Mouse (Mus musculus): ENCODE data around the gene Atp1a2.

The Atp1a2 gene

GRCm38 (mm10) chr1:172297611-172298537 lies at the start of gene Atp1a2:
TSS of gene Atp1a2 (minus strand) at chr1:172298064.
- no peak for DNase-seq

GRCm38 (mm10) chr1:172347382-172347781 lies 49.5 kb upstream of the Atp1a2 start:
- DNase-seq: no peak

- DNase-seq: peak; percentile 42
Observed at GRCm38 (mm10) chr1:172346707-172347106, 48.8 kb upstream of the Atp1a2 start.

- no peak for DNase-seq
Observed at GRCm38 (mm10) chr1:172344820-172345219, 47.0 kb upstream of the Atp1a2 start.

GRCm38 (mm10) chr1:172343914-172344313 lies 46.0 kb upstream of the Atp1a2 start:
- peak; percentile 25 for DNase-seq

GRCm38 (mm10) chr1:172342729-172343128 lies 44.9 kb upstream of the Atp1a2 start:
- peak; percentile 25 for DNase-seq

- no peak for DNase-seq
Observed at GRCm38 (mm10) chr1:172341386-172341785, 43.5 kb upstream of the Atp1a2 start.

- peak; percentile 79 for DNase-seq
Observed at GRCm38 (mm10) chr1:172340729-172341321, 43.0 kb upstream of the Atp1a2 start, which contains the start of gene Kcnj10. TSS of gene Kcnj10 (plus strand) at chr1:172341210.

GRCm38 (mm10) chr1:172337411-172338185 lies 39.7 kb upstream of the Atp1a2 start:
- DNase-seq: no peak

- no peak for DNase-seq
Observed at GRCm38 (mm10) chr1:172335804-172336203, 37.9 kb upstream of the Atp1a2 start.

- peak; percentile 28 for DNase-seq
Observed at GRCm38 (mm10) chr1:172333512-172333911, 35.6 kb upstream of the Atp1a2 start.

- DNase-seq: no peak
Observed at GRCm38 (mm10) chr1:172332925-172333324, 35.1 kb upstream of the Atp1a2 start.

GRCm38 (mm10) chr1:172331422-172331947 lies 33.6 kb upstream of the Atp1a2 start:
- no peak for DNase-seq

GRCm38 (mm10) chr1:172329616-172330015 lies 31.8 kb upstream of the Atp1a2 start:
- no peak for DNase-seq

GRCm38 (mm10) chr1:172329131-172329530 lies 31.3 kb upstream of the Atp1a2 start, which contains the start of gene Kcnj9:
TSS of gene Kcnj9 (minus strand) at chr1:172329318.
- no peak for DNase-seq

- DNase-seq: no peak
Observed at GRCm38 (mm10) chr1:172328461-172328860, 30.6 kb upstream of the Atp1a2 start.

- no peak for DNase-seq
Observed at GRCm38 (mm10) chr1:172328041-172328440, 30.2 kb upstream of the Atp1a2 start.

GRCm38 (mm10) chr1:172327206-172328001 lies 29.5 kb upstream of the Atp1a2 start:
- no peak for DNase-seq

GRCm38 (mm10) chr1:172326684-172327083 lies 28.8 kb upstream of the Atp1a2 start:
- DNase-seq: no peak

GRCm38 (mm10) chr1:172325680-172326535 lies 28.0 kb upstream of the Atp1a2 start:
- DNase-seq: peak; percentile 85

- DNase-seq: peak; percentile 81
Observed at GRCm38 (mm10) chr1:172324725-172325124, 26.9 kb upstream of the Atp1a2 start.

Data from kidney, adult 18-20 months (tissue).